Mouse (Mus musculus) limb, embryonic 10.5 days (tissue): Measurements from ENCODE around the gene Pax6. TPM values are rescaled to one million over a fixed set of nuclear protein-coding genes. Genes with fewer than 3 reads are reported as not detected.

Experiments used
- DNase-seq: peaks from one replicate; pipeline ENCODE4 v3.0.0-alpha.2; 2017; ENCODE audit warnings: low spot score
- H3K27ac ChIP-seq: fragments of 300-500 bp; sonication (generic); 2 replicates; pipeline ENCODE4 v1.5.1; 2016; ENCODE audit warnings: mild to moderate bottlenecking
- H3K27me3 ChIP-seq: fragments of 300-500 bp; sonication (generic); 2 replicates; pipeline ENCODE4 v1.6.1; 2016; ENCODE audit warnings: low read depth, mild to moderate bottlenecking; ENCODE audit not compliant: poor library complexity, severe bottlenecking
- H3K36me3 ChIP-seq: fragments of 300-500 bp; sonication (generic); 2 replicates; pipeline ENCODE4 v1.6.1; 2016; ENCODE audit warnings: mild to moderate bottlenecking, moderate library complexity
- H3K4me1 ChIP-seq: fragments of 300-500 bp; sonication (generic); 2 replicates; pipeline ENCODE4 v1.6.1; 2016
- H3K4me3 ChIP-seq: fragments of 300-500 bp; sonication (generic); 2 replicates; pipeline ENCODE4 v1.5.1; 2016; ENCODE audit warnings: mild to moderate bottlenecking, moderate library complexity
- H3K9me3 ChIP-seq: fragments of 300-500 bp; sonication (generic); replicated peaks from 2 replicates; pipeline ENCODE4 v1.6.1; 2016; ENCODE audit warnings: mild to moderate bottlenecking
- WGBS: fragments of 180-500 bp; shearing (Covaris S2); methylation state at CpG from one replicate; pipeline ENCODE4 v1.1.7; 2016; 5-methylcytosine and 5-hydroxymethylcytosine counted together
- polyA plus RNA-seq: library from polyadenylated mRNA; unstranded; fragments of >200 nt; fragmentation: Nextera tagmentation; extraction: Ambion mirVana; gene quantifications from 2 replicates; pipeline ENCODE4 v1.2.1, GENCODE M21; 2016

Gene Pax6
- polyA plus RNA-seq, 1 experiment from 2014 or later = 0.09 TPM

GRCm38 (mm10) chr2:105673631-105674060 lies 4.9 kb downstream of the Pax6 start:
- Histone ChIP-seq H3K4me3 (no peak overlapping the region), H3K4me1 (peaks cover 44% of the 10 kb centered on the region), H3K27ac (no peak overlapping the region), H3K36me3 (no peaks in the 10 kb centered on the region), H3K9me3 (no peaks in the 10 kb centered on the region), H3K27me3 (peaks cover 100% of the 10 kb centered on the region)
- DNase-seq = peak; percentile 45
- under 1% methylated on average over 10 of the region's 10 CpGs for WGBS

DNA sequence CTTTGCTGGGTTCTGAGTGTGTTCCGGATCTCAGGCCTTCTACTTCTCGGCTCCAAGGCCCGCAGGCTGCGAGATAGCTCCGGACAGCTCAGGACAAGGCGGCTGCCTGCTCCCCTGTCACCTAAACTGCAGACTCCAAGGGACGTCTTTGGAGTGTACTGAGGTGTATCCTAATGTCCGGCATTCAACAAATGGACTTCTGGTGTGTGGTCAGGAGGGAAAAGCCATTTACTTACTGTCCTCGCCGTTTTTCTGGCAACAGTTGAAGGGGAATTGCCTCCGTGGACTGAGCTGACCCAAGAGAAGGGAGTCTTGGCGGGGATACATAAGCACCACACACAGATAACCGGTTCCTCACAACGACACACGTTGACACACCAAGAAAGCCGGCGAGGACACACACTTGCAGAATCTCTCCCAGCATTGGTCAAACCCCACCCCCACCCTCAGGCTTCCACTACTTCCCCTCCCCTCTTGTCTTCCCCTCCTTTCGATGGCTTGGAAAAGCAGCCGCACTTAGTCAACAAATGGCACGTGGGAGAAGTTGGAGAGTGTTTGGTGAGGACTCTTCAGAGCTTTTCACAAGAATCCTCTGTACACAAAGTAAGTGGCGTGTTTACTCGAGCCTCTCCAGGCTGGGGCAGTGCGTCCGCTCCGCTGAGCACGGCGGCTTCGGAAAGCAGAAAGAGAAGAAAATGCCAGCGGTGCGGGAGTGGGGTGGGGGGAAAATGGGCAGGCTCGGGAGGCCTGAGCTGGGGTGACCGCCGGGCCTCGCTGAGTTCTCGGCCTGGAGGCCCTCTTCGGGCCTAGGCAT lies 5.6 kb downstream of the Pax6 start:
- no peaks in the 10 kb centered on the region for H3K9me3 ChIP-seq
- under 1% methylated on average over 36 of the region's 36 CpGs for WGBS
- H3K4me1 ChIP-seq = peaks cover 38% of the 10 kb centered on the region
- H3K4me3 ChIP-seq = peak overlapping the region; percentile 40
- no peak overlapping the region for H3K27ac ChIP-seq
- DNase-seq = peak; percentile 59
- H3K36me3 ChIP-seq = no peaks in the 10 kb centered on the region
- H3K27me3 ChIP-seq = peaks cover 100% of the 10 kb centered on the region

DNA sequence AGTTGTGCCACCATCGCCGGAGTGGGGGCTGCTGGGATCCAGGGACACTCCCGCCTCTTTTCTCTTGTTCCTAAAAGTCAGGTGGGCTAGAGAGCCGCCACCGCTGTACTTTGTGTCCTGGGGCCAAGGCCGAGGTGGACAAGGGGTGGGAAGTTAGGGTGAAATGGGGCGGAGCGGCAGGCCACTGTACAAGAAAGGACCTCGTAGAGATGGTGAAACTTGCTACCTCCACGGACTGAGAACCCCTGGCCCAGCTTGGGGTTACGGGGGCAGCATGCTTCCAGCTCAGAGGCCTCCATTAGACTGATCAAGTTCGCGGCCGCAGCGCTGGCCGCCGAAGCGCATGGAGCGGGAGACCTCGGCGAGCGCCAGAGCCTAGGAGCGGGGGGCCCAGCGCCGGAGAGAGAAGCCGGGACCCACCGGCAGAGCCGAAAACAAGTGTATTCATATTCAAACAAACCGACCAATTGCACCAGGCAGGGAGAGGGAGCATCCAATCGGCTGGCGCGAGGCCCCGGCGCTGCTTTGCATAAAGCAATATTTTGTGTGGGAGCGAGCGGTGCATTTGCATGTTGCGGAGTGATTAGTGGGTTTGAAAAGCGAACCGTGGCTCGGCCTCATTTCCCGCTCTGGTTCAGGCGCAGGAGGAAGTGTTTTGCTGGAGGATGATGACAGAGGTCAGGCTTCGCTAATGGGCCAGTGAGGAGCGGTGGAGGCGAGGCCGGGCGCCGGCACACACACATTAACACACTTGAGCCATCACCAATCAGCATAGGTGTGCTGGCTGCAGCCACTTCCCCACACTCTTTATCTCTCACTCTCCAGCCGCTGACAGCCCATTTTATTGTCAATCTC lies 6.4 kb downstream of the Pax6 start:
- H3K9me3 ChIP-seq = no peaks in the 10 kb centered on the region
- peaks cover 100% of the 10 kb centered on the region for H3K27me3 ChIP-seq
- peaks cover 31% of the 10 kb centered on the region for H3K4me1 ChIP-seq
- peak overlapping the region; percentile 40 for H3K4me3 ChIP-seq
- WGBS = under 1% methylated on average over 49 of the region's 49 CpGs
- no peak overlapping the region for H3K27ac ChIP-seq
- H3K36me3 ChIP-seq = no peaks in the 10 kb centered on the region
- peak; percentile 80 for DNase-seq

- Histone ChIP-seq H3K4me1 (peaks cover 36% of the 10 kb centered on the region), H3K4me3 (peak overlapping the region; percentile 46), H3K9me3 (no peaks in the 10 kb centered on the region), H3K27me3 (peaks cover 100% of the 10 kb centered on the region), H3K27ac (peak overlapping the region; percentile 61; the same call in 1 of the 2 replicates), H3K36me3 (no peaks in the 10 kb centered on the region)
- under 1% methylated on average over 11 of the region's 11 CpGs for WGBS
- DNase-seq = no peak
Measured at GRCm38 (mm10) chr2:105675730-105676079, 7.0 kb downstream of the Pax6 start.

- Histone ChIP-seq H3K27me3 (peaks cover 100% of the 10 kb centered on the region), H3K36me3 (no peaks in the 10 kb centered on the region), H3K4me3 (peak overlapping the region; percentile 46), H3K4me1 (peaks cover 42% of the 10 kb centered on the region), H3K9me3 (no peaks in the 10 kb centered on the region), H3K27ac (peak overlapping the region; percentile 61; the same call in 1 of the 2 replicates)
- under 1% methylated on average over 77 of the region's 77 CpGs for WGBS
- DNase-seq = peak; percentile 82
Measured at GRCm38 (mm10) chr2:105676080-105676908, 7.6 kb downstream of the Pax6 start.

- Histone ChIP-seq H3K27me3 (peaks cover 100% of the 10 kb centered on the region), H3K36me3 (no peaks in the 10 kb centered on the region), H3K27ac (no peak overlapping the region), H3K4me3 (peak overlapping the region; percentile 46; the same call in 1 of the 2 replicates), H3K4me1 (peaks cover 49% of the 10 kb centered on the region), H3K9me3 (no peaks in the 10 kb centered on the region)
- DNase-seq = no peak
- WGBS = under 1% methylated on average over 11 of the region's 11 CpGs
Measured at GRCm38 (mm10) chr2:105676909-105677433, 8.3 kb downstream of the Pax6 start.

DNA sequence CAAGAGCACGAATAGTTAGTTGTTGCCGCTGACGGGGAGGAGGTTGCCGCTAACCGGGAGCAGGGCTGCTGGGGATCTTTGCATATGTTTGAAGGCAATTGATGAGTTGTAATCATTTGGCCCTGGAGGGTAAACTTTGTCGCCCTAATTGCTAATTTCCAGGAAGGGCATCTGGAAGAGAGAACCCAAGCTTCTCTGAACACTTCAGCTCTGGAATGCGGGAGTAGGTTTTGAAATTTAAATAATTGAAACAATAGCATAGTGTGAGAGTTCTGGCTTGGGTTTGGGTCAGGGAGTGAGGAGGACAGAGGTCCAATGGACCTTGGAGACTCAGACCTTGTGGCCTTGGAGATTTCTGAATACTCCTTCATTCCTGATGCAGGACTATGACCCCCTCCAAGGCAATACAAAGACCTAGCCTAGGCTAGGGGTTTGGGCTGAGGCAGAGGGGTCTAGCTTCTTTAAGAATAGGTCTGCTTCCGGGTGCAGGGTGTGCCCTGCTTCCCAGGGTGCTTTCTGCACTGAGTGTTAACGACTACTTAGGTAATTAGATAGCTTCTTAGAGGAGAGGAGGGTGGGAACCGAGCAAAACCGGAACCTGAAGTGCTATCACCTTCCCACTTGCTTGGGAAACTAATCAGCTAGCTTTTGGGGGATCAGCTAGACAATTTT lies 8.9 kb downstream of the Pax6 start:
- DNase-seq = peak; percentile 46
- H3K4me3 ChIP-seq = no peak overlapping the region
- under 1% methylated on average over 11 of the region's 11 CpGs for WGBS
- peaks cover 54% of the 10 kb centered on the region for H3K4me1 ChIP-seq
- H3K9me3 ChIP-seq = no peaks in the 10 kb centered on the region
- no peaks in the 10 kb centered on the region for H3K36me3 ChIP-seq
- H3K27me3 ChIP-seq = peaks cover 100% of the 10 kb centered on the region
- H3K27ac ChIP-seq = no peak overlapping the region

DNA sequence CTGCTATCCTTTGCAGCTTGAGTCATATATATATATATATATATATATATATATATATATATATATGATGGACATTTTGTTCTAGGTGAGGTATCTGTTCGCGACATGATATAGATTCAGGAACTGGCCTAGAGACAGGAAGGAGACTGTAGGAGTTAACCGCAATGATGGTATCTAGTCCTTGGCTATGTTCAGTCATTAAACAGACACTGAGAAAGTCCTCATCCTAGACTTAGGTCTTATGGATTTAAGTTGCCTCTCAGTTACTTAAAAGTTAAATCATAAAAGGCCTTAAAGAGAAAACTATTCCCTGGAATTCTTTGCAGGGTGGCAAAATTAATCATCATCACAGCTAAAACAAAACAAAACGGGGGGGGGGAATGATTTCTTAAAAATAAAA lies 9.6 kb downstream of the Pax6 start:
- DNase-seq = no peak
- WGBS = 7% methylated on average over 4 of the region's 4 CpGs
- Histone ChIP-seq H3K27ac (no peak overlapping the region), H3K36me3 (no peaks in the 10 kb centered on the region), H3K4me1 (peaks cover 58% of the 10 kb centered on the region), H3K9me3 (no peaks in the 10 kb centered on the region), H3K27me3 (peaks cover 100% of the 10 kb centered on the region), H3K4me3 (no peak overlapping the region)

DNA sequence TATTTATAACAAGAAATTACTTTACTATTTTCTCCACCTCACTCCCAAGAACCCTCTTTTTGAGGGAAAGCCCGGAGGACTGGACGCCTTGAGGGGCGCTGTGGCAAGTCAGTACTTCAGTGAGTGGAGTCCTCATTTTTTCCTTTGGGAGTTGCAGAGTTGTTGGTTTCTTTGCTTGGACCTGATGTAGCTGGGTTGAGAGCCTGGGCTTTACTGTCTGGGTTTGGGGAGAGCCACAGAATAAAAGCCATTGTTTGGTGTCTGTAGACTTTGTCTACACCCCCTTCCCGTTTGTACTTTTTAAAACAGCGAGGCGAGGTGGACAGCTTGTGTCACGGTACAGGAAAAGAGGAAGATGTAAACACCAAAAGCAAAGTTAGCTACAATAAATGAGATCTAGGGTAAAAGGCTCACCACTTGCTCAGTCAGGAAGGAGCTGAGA lies 10.2 kb downstream of the Pax6 start:
- DNase-seq = no peak
- H3K4me3 ChIP-seq = no peak overlapping the region
- H3K27me3 ChIP-seq = peaks cover 100% of the 10 kb centered on the region
- no peaks in the 10 kb centered on the region for H3K9me3 ChIP-seq
- H3K36me3 ChIP-seq = no peaks in the 10 kb centered on the region
- WGBS = 2% methylated on average over 7 of the region's 7 CpGs
- H3K4me1 ChIP-seq = peaks cover 55% of the 10 kb centered on the region
- no peak overlapping the region for H3K27ac ChIP-seq

- H3K36me3 ChIP-seq = no peaks in the 10 kb centered on the region
- H3K4me1 ChIP-seq = peaks cover 50% of the 10 kb centered on the region
- peaks cover 100% of the 10 kb centered on the region for H3K27me3 ChIP-seq
- WGBS = 0% methylated on average over 2 of the region's 2 CpGs
- no peaks in the 10 kb centered on the region for H3K9me3 ChIP-seq
- no peak overlapping the region for H3K27ac ChIP-seq
- DNase-seq = peak; percentile 39
- H3K4me3 ChIP-seq = no peak overlapping the region
Measured at GRCm38 (mm10) chr2:105679331-105679730, 10.6 kb downstream of the Pax6 start.

DNA sequence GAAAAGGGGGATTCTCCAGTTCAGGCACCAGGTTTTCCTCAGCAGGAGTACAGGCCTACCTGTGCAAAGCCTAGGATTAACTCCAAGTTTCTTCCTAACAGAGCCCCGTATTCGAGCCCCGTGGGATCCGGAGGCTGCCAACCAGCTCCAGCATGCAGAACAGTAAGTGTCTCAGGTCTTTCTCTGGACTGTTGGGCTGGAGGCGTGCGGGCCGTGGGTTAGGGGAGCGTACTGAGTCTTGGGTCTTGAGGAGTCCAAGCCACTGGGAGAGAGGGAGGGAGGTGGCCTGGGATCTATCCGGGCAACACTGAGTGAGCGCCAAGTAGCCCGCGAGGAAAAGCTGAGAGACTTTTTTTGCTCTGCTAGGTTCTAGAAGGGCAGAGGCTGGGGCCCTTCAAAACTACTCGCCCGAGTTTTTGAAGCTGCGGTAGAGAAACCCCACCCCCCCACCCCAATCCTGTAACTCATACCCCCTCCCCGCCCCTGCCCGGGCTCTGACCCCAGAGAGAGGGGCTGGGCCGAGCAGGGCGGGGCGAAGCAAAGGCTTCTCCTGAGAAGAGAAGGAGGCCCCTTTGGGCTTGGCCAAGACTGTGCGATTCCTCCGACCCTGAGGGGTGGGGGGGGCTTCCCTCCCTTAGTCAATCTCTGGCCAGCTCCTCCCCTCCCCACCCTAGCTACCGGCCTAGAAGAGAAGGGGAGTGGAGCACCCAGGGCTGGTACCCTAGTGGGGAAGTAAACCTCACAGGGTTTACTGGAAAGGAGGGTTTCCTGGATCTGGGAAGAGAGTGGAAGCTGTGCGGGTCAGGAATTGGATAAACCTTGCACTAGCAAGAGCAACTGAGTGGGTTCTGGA lies 11.7 kb downstream of the Pax6 start:
- H3K27ac ChIP-seq = no peak overlapping the region
- no peaks in the 10 kb centered on the region for H3K9me3 ChIP-seq
- no peaks in the 10 kb centered on the region for H3K36me3 ChIP-seq
- peaks cover 100% of the 10 kb centered on the region for H3K27me3 ChIP-seq
- under 1% methylated on average over 24 of the region's 24 CpGs for WGBS
- peaks cover 40% of the 10 kb centered on the region for H3K4me1 ChIP-seq
- no peak overlapping the region for H3K4me3 ChIP-seq
- peak; percentile 55 for DNase-seq
